Mouse (Mus musculus) MEL (cell line): ENCODE measurements around the gene Ifna11. TPM values are rescaled to one million over a fixed set of nuclear protein-coding genes. Genes with fewer than 3 reads are reported as not detected.

Source experiments
- DNase-seq: peaks from one replicate; pipeline ENCODE4 v3.0.0; 2011; ENCODE audit warnings: low read depth, low spot score
- H3K27ac ChIP-seq: 2 replicates; pipeline ENCODE4 v1.5.1; 2012; ENCODE audit warnings: low read depth, mild to moderate bottlenecking, control low read depth, low read length, moderate library complexity; ENCODE audit not compliant: control insufficient read depth
- H3K27me3 ChIP-seq, 2 experiments: fragments of 150-350 bp in 1 of 2; sonication (generic) in 1 of 2; 2 replicates each; pipeline ENCODE4 v1.6.1; 2012; ENCODE audit warnings: low read length in 2 of 2, mild to moderate bottlenecking in 2 of 2, improper control_type of control experiment in 1 of 2, moderate library complexity in 1 of 2; ENCODE audit not compliant: insufficient read depth in 2 of 2, control insufficient read depth in 1 of 2
- H3K36me3 ChIP-seq, 2 experiments: 2 replicates each; pipeline ENCODE4 v1.6.1; 2012 to 2014; ENCODE audit warnings: low read length in 2 of 2, improper control_type of control experiment in 1 of 2, inconsistent platforms in 1 of 2, mild to moderate bottlenecking in 1 of 2; ENCODE audit not compliant: insufficient read depth in 2 of 2, control insufficient read depth in 1 of 2
- H3K4me1 ChIP-seq, 2 experiments: fragments of 150-350 bp in 1 of 2; sonication (generic) in 1 of 2; 2 replicates each; pipeline ENCODE4 v1.6.1; 2012; ENCODE audit warnings: low read length in 2 of 2, improper control_type of control experiment in 1 of 2, mild to moderate bottlenecking in 1 of 2; ENCODE audit not compliant: insufficient read depth in 2 of 2, control insufficient read depth in 1 of 2
- H3K4me3 ChIP-seq, 2 experiments: fragments of 150-350 bp in 1 of 2; sonication (generic) in 1 of 2; 2 replicates each; pipeline ENCODE4 v1.5.1; 2012; ENCODE audit warnings: low read depth in 2 of 2, low read length in 2 of 2, mild to moderate bottlenecking in 2 of 2, moderate library complexity in 2 of 2, control low read depth in 1 of 2, improper control_type of control experiment in 1 of 2; ENCODE audit not compliant: control insufficient read depth in 1 of 2, insufficient read depth in 1 of 2
- H3K79me2 ChIP-seq: 2 replicates; pipeline ENCODE4 v1.6.1; 2012; ENCODE audit warnings: mild to moderate bottlenecking, low read length, moderate library complexity; ENCODE audit not compliant: control insufficient read depth, poor library complexity, insufficient read depth
- H3K9ac ChIP-seq: 2 replicates; pipeline ENCODE4 v1.6.1; 2012; ENCODE audit warnings: low read depth, mild to moderate bottlenecking, control low read depth, low read length, moderate library complexity; ENCODE audit not compliant: control insufficient read depth, poor library complexity, severe bottlenecking
- H3K9me3 ChIP-seq: fragments of 150-350 bp; sonication (generic); replicated peaks from 2 replicates; pipeline ENCODE4 v1.6.1; 2012; ENCODE audit warnings: mild to moderate bottlenecking, low read length, improper control_type of control experiment, moderate library complexity; ENCODE audit not compliant: insufficient read depth
- BHLHE40 ChIP-seq: IDR thresholded peaks from 2 replicates; pipeline ENCODE4 v1.6.1; 2012; ENCODE audit warnings: low read depth, mild to moderate bottlenecking, inconsistent platforms, low read length, improper control_type of control experiment, borderline replicate concordance
- CHD1 ChIP-seq: IDR thresholded peaks from 2 replicates; pipeline ENCODE4 v1.6.1; 2012; ENCODE audit warnings: low read depth, mild to moderate bottlenecking, inconsistent platforms, low read length, improper control_type of control experiment
- CHD2 ChIP-seq: IDR thresholded peaks from 2 replicates; pipeline ENCODE4 v1.6.1; 2011; ENCODE audit warnings: low read length, improper control_type of control experiment
- CTCF ChIP-seq, 3 experiments: IDR thresholded peaks in 2 of 3; conservative IDR thresholded peaks in 1 of 3; 2 replicates each; pipeline ENCODE4 v1.5.1; 2011 to 2012; ENCODE audit warnings: low read length in 3 of 3, low read depth in 2 of 3, mild to moderate bottlenecking in 2 of 3, improper control_type of control experiment in 1 of 3, inconsistent platforms in 1 of 3, mixed read lengths in 1 of 3, moderate library complexity in 1 of 3; ENCODE audit not compliant: control insufficient read depth in 1 of 3, insufficient read depth in 1 of 3, poor library complexity in 1 of 3, severe bottlenecking in 1 of 3
- E2F4 ChIP-seq: IDR thresholded peaks from 2 replicates; pipeline ENCODE4 v1.6.1; 2011; ENCODE audit warnings: low read depth, low read length, improper control_type of control experiment, borderline replicate concordance
- ELF1 ChIP-seq: IDR thresholded peaks from 2 replicates; pipeline ENCODE4 v1.6.1; 2014; ENCODE audit warnings: low read depth, mild to moderate bottlenecking, inconsistent platforms, low read length, improper control_type of control experiment, moderate library complexity
- ETS1 ChIP-seq: IDR thresholded peaks from 2 replicates; pipeline ENCODE4 v1.6.1; 2012; ENCODE audit warnings: low read depth, mild to moderate bottlenecking, inconsistent platforms, low read length, improper control_type of control experiment, moderate library complexity
- GABPA ChIP-seq: IDR thresholded peaks from 2 replicates; pipeline ENCODE4 v1.6.1; 2012; ENCODE audit warnings: low read depth, mild to moderate bottlenecking, inconsistent platforms, low read length, improper control_type of control experiment, moderate library complexity
- GATA1 ChIP-seq: IDR thresholded peaks from 2 replicates; pipeline ENCODE4 v1.6.1; 2011; ENCODE audit warnings: low read depth, low read length, improper control_type of control experiment
- HCFC1 ChIP-seq: IDR thresholded peaks from 2 replicates; pipeline ENCODE4 v1.6.1; 2012; ENCODE audit warnings: low read depth, mild to moderate bottlenecking, inconsistent platforms, low read length, improper control_type of control experiment, moderate library complexity
- JUND ChIP-seq: IDR thresholded peaks from 2 replicates; pipeline ENCODE4 v1.6.1; 2011; ENCODE audit warnings: low read depth, mild to moderate bottlenecking, improper control_type of control experiment, low read length
- MAFK ChIP-seq: IDR thresholded peaks from 2 replicates; pipeline ENCODE4 v1.6.1; 2011; ENCODE audit warnings: low read depth, mild to moderate bottlenecking, low read length, improper control_type of control experiment, borderline replicate concordance
- MAX ChIP-seq: IDR thresholded peaks from 2 replicates; pipeline ENCODE4 v1.6.1; 2011; ENCODE audit warnings: low read length, improper control_type of control experiment
- MAZ ChIP-seq: IDR thresholded peaks from 2 replicates; pipeline ENCODE4 v1.6.1; 2012; ENCODE audit warnings: low read depth, mild to moderate bottlenecking, inconsistent platforms, low read length, improper control_type of control experiment
- MYB ChIP-seq: IDR thresholded peaks from 2 replicates; pipeline ENCODE4 v1.6.1; 2011; ENCODE audit warnings: mild to moderate bottlenecking, low read depth, low read length, improper control_type of control experiment
- MYC ChIP-seq: IDR thresholded peaks from 2 replicates; pipeline ENCODE4 v1.6.1; 2011; ENCODE audit warnings: low read depth, mild to moderate bottlenecking, low read length, improper control_type of control experiment, moderate library complexity
- NELFE ChIP-seq: IDR thresholded peaks from 2 replicates; pipeline ENCODE4 v1.6.1; 2011; ENCODE audit warnings: low read depth, low read length, improper control_type of control experiment
- POLR2A ChIP-seq, 2 experiments: IDR thresholded peaks; 2 replicates each; pipeline ENCODE4 v1.6.1; 2011 to 2012; ENCODE audit warnings: low read length in 2 of 2, mild to moderate bottlenecking in 2 of 2, control low read depth in 1 of 2, improper control_type of control experiment in 1 of 2, low read depth in 1 of 2, moderate library complexity in 1 of 2; ENCODE audit not compliant: control insufficient read depth in 1 of 2, insufficient read depth in 1 of 2, poor library complexity in 1 of 2
- POLR2AphosphoS2 ChIP-seq: IDR thresholded peaks from 2 replicates; pipeline ENCODE4 v1.6.1; 2011; ENCODE audit warnings: low read length, improper control_type of control experiment
- POLR2AphosphoS5 ChIP-seq: IDR thresholded peaks from 2 replicates; pipeline ENCODE4 v1.6.1; 2012; ENCODE audit warnings: low read depth, borderline replicate concordance, mild to moderate bottlenecking, inconsistent platforms, low read length, moderate library complexity, mixed read lengths
- RAD21 ChIP-seq: IDR thresholded peaks from 2 replicates; pipeline ENCODE4 v1.6.1; 2011; ENCODE audit warnings: mild to moderate bottlenecking, low read depth, low read length, improper control_type of control experiment
- RCOR1 ChIP-seq: IDR thresholded peaks from 2 replicates; pipeline ENCODE4 v1.6.1; 2012; ENCODE audit warnings: low read depth, mild to moderate bottlenecking, inconsistent platforms, low read length, improper control_type of control experiment
- SMC3 ChIP-seq: IDR thresholded peaks from 2 replicates; pipeline ENCODE4 v1.6.1; 2011; ENCODE audit warnings: low read depth, low read length, improper control_type of control experiment
- TAL1 ChIP-seq: IDR thresholded peaks from 2 replicates; pipeline ENCODE4 v1.6.1; 2012; ENCODE audit warnings: mild to moderate bottlenecking, inconsistent platforms, low read length, moderate library complexity, mixed read lengths
- TBP ChIP-seq: IDR thresholded peaks from 2 replicates; pipeline ENCODE4 v1.8.0; 2011; ENCODE audit warnings: low read depth, low read length, improper control_type of control experiment
- TCF12 ChIP-seq: IDR thresholded peaks from 2 replicates; pipeline ENCODE4 v1.6.1; 2014; ENCODE audit warnings: low read depth, mild to moderate bottlenecking, inconsistent platforms, low read length, improper control_type of control experiment, moderate library complexity
- UBTF ChIP-seq: IDR thresholded peaks from 2 replicates; pipeline ENCODE4 v1.6.1; 2012; ENCODE audit warnings: low read depth, mild to moderate bottlenecking, inconsistent platforms, low read length, improper control_type of control experiment, moderate library complexity, borderline replicate concordance; ENCODE audit not compliant: insufficient read depth
- USF1 ChIP-seq: IDR thresholded peaks from 2 replicates; pipeline ENCODE4 v1.6.1; 2014; ENCODE audit warnings: low read depth, mild to moderate bottlenecking, inconsistent platforms, low read length, improper control_type of control experiment, moderate library complexity
- USF2 ChIP-seq, 2 experiments: IDR thresholded peaks; 2 replicates each; pipeline ENCODE4 v1.6.1; 2011 to 2012; ENCODE audit warnings: improper control_type of control experiment in 2 of 2, low read length in 2 of 2, borderline replicate concordance in 1 of 2, inconsistent platforms in 1 of 2, low read depth in 1 of 2, mild to moderate bottlenecking in 1 of 2; ENCODE audit not compliant: insufficient read depth in 1 of 2
- ZC3H11A ChIP-seq: IDR thresholded peaks from 2 replicates; pipeline ENCODE4 v1.6.1; 2012; ENCODE audit warnings: low read depth, mild to moderate bottlenecking, inconsistent platforms, low read length, improper control_type of control experiment
- ZMIZ1 ChIP-seq: IDR thresholded peaks from 2 replicates; pipeline ENCODE4 v1.6.1; 2012; ENCODE audit warnings: low read depth, mild to moderate bottlenecking, inconsistent platforms, low read length, improper control_type of control experiment, moderate library complexity
- ZNF384 ChIP-seq: IDR thresholded peaks from 2 replicates; pipeline ENCODE4 v1.6.1; 2012; ENCODE audit warnings: low read depth, mild to moderate bottlenecking, inconsistent platforms, low read length, improper control_type of control experiment
- polyA plus RNA-seq, 2 experiments: library from polyadenylated mRNA; stranded (reverse) in 1 of 2; unstranded in 1 of 2; fragments of >175 nt in 1 of 2; fragments of >200 nt in 1 of 2; gene quantifications; 2 replicates each; pipeline versions ENCODE4 v1.2.1 to v1.2.4; 2012; ENCODE audit warnings: low replicate concordance in 2 of 2, low read depth in 1 of 2; ENCODE audit not compliant: insufficient read length in 2 of 2, insufficient read depth in 1 of 2, missing spikeins in 1 of 2
- total RNA-seq: library from RNA; depleted of rRNA; stranded (reverse); fragments of 300-350 nt; gene quantifications from 2 replicates; pipeline ENCODE4 v1.2.3, GENCODE M21; 2012

Ifna11 gene
- total and polyA plus RNA-seq, 3 experiments, result not detected

- H3K9me3 ChIP-seq, result no peaks in the 10 kb centered on the region
- H3K4me1 ChIP-seq, result peaks cover 10 to 14% of the 10 kb centered on the region in 2 experiments
- H3K9ac ChIP-seq, result no peak overlapping the region
- no peak overlapping the region for H3K4me3 ChIP-seq
- H3K79me2 ChIP-seq, result no peaks in the 10 kb centered on the region
- H3K27ac ChIP-seq, result no peak overlapping the region
- DNase-seq, result no peak
- TF ChIP-seq MAZ, result no peak
- no peak for TF ChIP-seq TCF12
- H3K27me3 ChIP-seq, result peaks cover 3 to 18% of the 10 kb centered on the region in 2 experiments
- peaks cover 0 to 12% of the 10 kb centered on the region in 2 experiments; a peak in 2 of 4 replicates for H3K36me3 ChIP-seq
Measured at GRCm38 (mm10) chr4:88863309-88863708, 43.5 kb downstream of the Ifna11 start.

- Histone ChIP-seq H3K27ac (peak overlapping the region; percentile 79), H3K27me3 (peaks cover 3 to 8% of the 10 kb centered on the region in 2 experiments), H3K9ac (peak overlapping the region; percentile 54), H3K79me2 (no peaks in the 10 kb centered on the region), H3K4me3 (peak overlapping the region; percentile 42 to 48), H3K4me1 (peaks cover 13 to 14% of the 10 kb centered on the region in 2 experiments), H3K36me3 (peaks cover 0 to 15% of the 10 kb centered on the region in 2 experiments; a peak in 2 of 4 replicates), H3K9me3 (no peaks in the 10 kb centered on the region)
- peak; percentile 90 for DNase-seq
- TF ChIP-seq GATA1 (peak; percentile 84), RCOR1 (peak; percentile 95), POLR2A (IDR thresholded peaks at IDR 0.05; ENCODE audit: control insufficient read depth in 1 of 2, insufficient read depth in 1 of 2, low read depth in 1 of 2, low read length in 2 of 2, poor library complexity in 1 of 2) (no peak), USF1 (no peak), RAD21 (no peak), BHLHE40 (peak; percentile 54; the same call in 1 of the 2 replicates), TAL1 (peak; percentile 75), ZNF384 (no peak), SMC3 (no peak), HCFC1 (0 out of 2 replicates have a peak, but pooled peaks have one; percentile 26), MAX (peak; percentile 22), JUND (no peak), UBTF (no peak), MAZ (peak; percentile 70; the same call in 1 of the 2 replicates), ZMIZ1 (no peak), CTCF (IDR thresholded peaks at IDR 0.05 in 2 of 3, conservative IDR thresholded peaks at IDR 0.05 in 1 of 3; ENCODE audit: control insufficient read depth in 1 of 3, insufficient read depth in 1 of 3, low read depth in 2 of 3, low read length in 3 of 3, poor library complexity in 1 of 3, severe bottlenecking in 1 of 3) (no peak), USF2 (IDR thresholded peaks at IDR 0.05; ENCODE audit: borderline replicate concordance in 1 of 2, insufficient read depth in 1 of 2, low read depth in 1 of 2, low read length in 2 of 2) (no peak), ZC3H11A (no peak), POLR2AphosphoS2 (no peak), TCF12 (peak; percentile 93), MYC (no peak), TBP (peak; percentile 37; the same call in 1 of the 2 replicates), NELFE (no peak; the same call in 1 of the 2 replicates), ELF1 (no peak), MYB (peak; percentile 91), E2F4 (no peak), GABPA (no peak), CHD2 (no peak), POLR2AphosphoS5 (no peak), CHD1 (0 out of 2 replicates have a peak, but pooled peaks have one; percentile 33), MAFK (peak; percentile 52; the same call in 1 of the 2 replicates), ETS1 (peak; percentile 91)
Measured at GRCm38 (mm10) chr4:88864599-88864998, 44.8 kb downstream of the Ifna11 start.
